Mouse (Mus musculus) MN1 (cell line): ENCODE data around the gene Col23a1.

Experiments
- DNase-seq: peaks from one replicate; pipeline ENCODE4 v3.0.0-alpha.2; 2016; ENCODE audit warnings: low spot score

Gene Col23a1

GRCm38 (mm10) chr11:51388892-51389340, 99.2 kb downstream of the Col23a1 start:
- no peak for DNase-seq

- no peak for DNase-seq
Measured at GRCm38 (mm10) chr11:51389763-51390162, 100.0 kb downstream of the Col23a1 start.

- DNase-seq = no peak
Measured at GRCm38 (mm10) chr11:51390521-51390920, 100.8 kb downstream of the Col23a1 start.

GRCm38 (mm10) chr11:51391548-51391947, 101.8 kb downstream of the Col23a1 start:
- no peak for DNase-seq

GRCm38 (mm10) chr11:51394301-51394865, 104.7 kb downstream of the Col23a1 start:
- DNase-seq = no peak

- DNase-seq = no peak
Measured at GRCm38 (mm10) chr11:51396451-51396850, 106.7 kb downstream of the Col23a1 start.

- DNase-seq = no peak
Measured at GRCm38 (mm10) chr11:51398084-51398483, 108.4 kb downstream of the Col23a1 start.

GRCm38 (mm10) chr11:51400356-51400755, 110.6 kb downstream of the Col23a1 start:
- DNase-seq = no peak

GRCm38 (mm10) chr11:51401481-51402128, 111.9 kb downstream of the Col23a1 start:
- no peak for DNase-seq

GRCm38 (mm10) chr11:51403886-51404285, 114.2 kb downstream of the Col23a1 start:
- no peak for DNase-seq

GRCm38 (mm10) chr11:51404865-51405440, 115.2 kb downstream of the Col23a1 start:
- no peak for DNase-seq

GRCm38 (mm10) chr11:51406531-51406930, 116.8 kb downstream of the Col23a1 start:
- no peak for DNase-seq

GRCm38 (mm10) chr11:51407351-51407750, 117.6 kb downstream of the Col23a1 start:
- no peak for DNase-seq

GRCm38 (mm10) chr11:51410771-51411170, 121.1 kb downstream of the Col23a1 start:
- no peak for DNase-seq

- no peak for DNase-seq
Measured at GRCm38 (mm10) chr11:51414520-51414919, 124.8 kb downstream of the Col23a1 start.

- no peak for DNase-seq
Measured at GRCm38 (mm10) chr11:51415049-51415688, 125.4 kb downstream of the Col23a1 start.

- no peak for DNase-seq
Measured at GRCm38 (mm10) chr11:51418807-51419206, 129.1 kb downstream of the Col23a1 start.

GRCm38 (mm10) chr11:51421878-51422277, 132.2 kb downstream of the Col23a1 start:
- DNase-seq = no peak

GRCm38 (mm10) chr11:51422713-51423112, 133.0 kb downstream of the Col23a1 start:
- DNase-seq = no peak

- DNase-seq = no peak
Measured at GRCm38 (mm10) chr11:51426155-51426554, 136.4 kb downstream of the Col23a1 start.

GRCm38 (mm10) chr11:51429428-51430179, 139.9 kb downstream of the Col23a1 start:
- DNase-seq = no peak

- no peak for DNase-seq
Measured at GRCm38 (mm10) chr11:51430180-51430578, 140.5 kb downstream of the Col23a1 start.
